Mouse (Mus musculus): ENCODE data around the gene Cby3.
A peak's percentile ranks its signal among the peaks of the same experiment; 100 is the strongest.
"Not testable (repeated sequence)": the region's sequence is repeated elsewhere in the genome, so short reads cannot be mapped to it uniquely, and the experiment has no call there.

Gene Cby3

DNA sequence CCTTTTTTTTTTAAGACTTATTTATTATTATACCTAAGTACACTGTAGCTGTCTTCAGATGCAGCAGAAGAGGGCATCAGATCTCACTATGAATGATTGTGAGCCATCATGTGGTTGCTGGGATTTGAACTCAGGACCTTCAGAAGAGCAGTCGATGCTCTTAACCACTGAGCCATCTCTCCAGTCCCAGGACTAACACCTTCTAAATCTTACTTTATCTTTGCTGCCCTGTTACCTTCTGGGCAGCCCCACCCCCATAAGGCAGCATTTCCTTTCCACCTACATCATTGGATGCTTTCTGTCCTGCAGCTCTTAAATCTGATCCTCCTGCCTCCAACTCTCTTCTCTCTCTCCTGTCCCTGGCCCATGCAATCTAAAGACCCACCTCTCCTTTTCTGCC lies 7.0 kb downstream of the Cby3 start:
- not testable (repeated sequence) for DNase-seq (ENCODE audit: low spot score in 2 of 2)

DNA sequence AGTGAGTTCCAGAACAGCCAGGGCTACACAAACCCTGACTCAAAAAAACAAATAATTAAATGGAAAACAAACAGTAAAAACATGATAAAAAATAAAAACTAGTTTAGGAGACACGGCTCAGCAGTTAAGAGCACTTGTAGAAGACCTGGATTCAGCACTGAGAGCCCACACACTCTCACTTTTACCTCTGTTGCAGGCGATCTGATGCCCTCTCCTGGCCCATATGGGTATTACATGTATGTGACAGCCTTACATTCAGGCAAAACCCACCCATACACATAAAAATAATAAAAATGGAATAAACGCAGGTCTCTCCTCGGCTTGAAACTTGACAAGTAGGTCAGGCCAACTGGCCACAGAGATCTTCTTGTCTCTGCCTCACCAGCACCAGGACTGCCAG lies 10.3 kb downstream of the Cby3 start:
- peak; percentile 67 to 88 for DNase-seq (ENCODE audit: low spot score in 2 of 2)

- DNase-seq (ENCODE audit: low spot score in 2 of 2) = no peak
These were observed 11.1 kb downstream of the Cby3 start for GRCm38 (mm10) chr11:50365322-50365721.

DNA sequence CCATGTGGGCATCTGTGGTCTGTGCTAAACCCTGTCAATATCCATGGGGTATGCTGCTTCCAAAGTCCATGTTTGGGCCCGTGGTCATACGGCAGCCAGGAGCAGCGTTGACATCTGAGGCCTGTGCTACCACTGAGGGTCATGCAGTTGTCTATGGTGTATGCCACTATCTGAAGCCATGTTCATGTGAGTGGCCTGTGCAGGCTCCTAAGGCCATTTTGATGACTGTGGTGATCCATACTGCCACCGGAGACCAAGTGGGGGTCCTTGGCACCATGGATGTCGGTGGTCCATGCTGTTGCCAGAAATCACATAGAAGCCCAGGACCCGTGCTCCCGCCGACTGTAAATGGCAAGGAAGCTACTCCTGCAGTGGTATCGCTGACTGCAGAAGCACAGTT lies 13.3 kb downstream of the Cby3 start:
- DNase-seq (ENCODE audit: low spot score in 2 of 2) = no peak

- no peak for DNase-seq (ENCODE audit: low spot score in 2 of 2)
These were observed 15.2 kb downstream of the Cby3 start for GRCm38 (mm10) chr11:50369360-50369911.

- no peak for DNase-seq (ENCODE audit: low spot score in 2 of 2)
These were observed 16.7 kb downstream of the Cby3 start for GRCm38 (mm10) chr11:50370969-50371368.

DNA sequence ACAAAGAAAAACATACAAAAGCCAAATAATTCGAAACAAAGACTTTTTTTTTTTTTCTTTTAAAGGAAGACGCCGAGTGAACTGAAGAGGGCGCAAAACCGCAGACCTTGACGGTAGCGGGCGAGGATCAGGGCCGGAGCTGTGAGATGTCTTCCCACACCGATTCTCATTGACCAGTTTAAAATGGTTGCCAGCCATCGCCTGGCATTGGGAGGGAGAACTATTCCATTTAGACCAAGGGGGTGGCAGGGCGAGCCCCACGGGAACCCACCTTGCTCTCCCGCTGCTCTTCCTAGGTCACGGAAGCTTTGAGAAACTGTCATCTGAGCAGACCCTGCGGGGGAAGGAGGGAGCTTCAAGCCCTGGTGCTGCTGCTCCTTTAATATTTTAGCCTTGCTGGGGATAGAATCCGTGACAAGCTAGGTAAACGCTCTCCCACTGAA lies 17.2 kb downstream of the Cby3 start:
- peak; percentile 40 to 55 for DNase-seq (ENCODE audit: low spot score in 2 of 2)

DNA sequence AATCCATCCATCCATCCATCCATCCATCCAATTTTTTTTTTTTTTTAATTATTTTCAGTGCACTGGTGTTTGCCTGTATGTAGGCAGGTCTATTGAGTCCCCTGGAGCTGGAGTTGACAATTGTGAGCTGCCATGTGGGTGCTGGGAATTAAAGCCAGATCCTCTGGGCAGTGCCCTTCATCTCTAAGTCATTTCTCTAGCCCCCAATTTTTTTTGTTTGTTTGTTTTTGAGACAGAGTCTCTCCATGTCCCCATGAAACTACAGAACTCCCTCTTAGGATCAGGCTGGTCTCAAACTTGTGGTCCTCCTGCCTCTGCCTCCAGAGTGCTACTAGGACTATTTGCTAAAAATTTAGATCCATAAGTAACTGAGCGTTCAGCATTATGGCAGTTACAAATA lies 17.6 kb downstream of the Cby3 start:
- DNase-seq (ENCODE audit: low spot score in 2 of 2) = no peak

DNA sequence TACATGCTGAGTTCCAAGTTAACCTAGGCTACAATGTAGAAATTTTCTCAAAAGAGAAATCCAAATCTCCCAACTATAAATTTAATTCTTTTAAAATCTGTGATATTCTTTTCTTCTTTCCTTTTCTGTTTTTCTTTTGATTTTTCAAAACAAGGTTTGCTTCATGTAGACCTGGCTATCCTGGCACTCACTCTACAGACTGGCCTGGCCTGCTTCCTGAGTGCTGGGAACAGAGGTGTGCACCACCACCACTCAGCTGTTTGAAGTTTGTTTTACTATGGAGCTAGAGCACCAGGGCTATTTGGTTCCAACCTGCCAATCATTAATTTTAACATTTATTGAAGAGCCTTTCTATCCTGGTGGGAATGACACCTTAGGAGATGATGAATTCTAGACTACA lies 18.8 kb downstream of the Cby3 start:
- no peak for DNase-seq (ENCODE audit: low spot score in 2 of 2)

GRCm38 (mm10) chr11:50373621-50374020 lies 19.4 kb downstream of the Cby3 start:
- no peak for DNase-seq (ENCODE audit: low spot score in 2 of 2)

GRCm38 (mm10) chr11:50374286-50375015 lies 20.2 kb downstream of the Cby3 start:
- no peak for DNase-seq (ENCODE audit: low spot score in 2 of 2)

GRCm38 (mm10) chr11:50375421-50375820 lies 21.2 kb downstream of the Cby3 start:
- no peak for DNase-seq (ENCODE audit: low spot score in 2 of 2)

- no peak for DNase-seq (ENCODE audit: low spot score in 2 of 2)
These were observed 22.0 kb downstream of the Cby3 start for GRCm38 (mm10) chr11:50376156-50376790.

GRCm38 (mm10) chr11:50376911-50377891 lies 22.9 kb downstream of the Cby3 start, which contains the start of gene Hnrnph1:
Gene Hnrnph1 (plus strand): TSS chr11:50376990.
- DNase-seq (ENCODE audit: low spot score in 2 of 2) = peak; percentile 99

DNA sequence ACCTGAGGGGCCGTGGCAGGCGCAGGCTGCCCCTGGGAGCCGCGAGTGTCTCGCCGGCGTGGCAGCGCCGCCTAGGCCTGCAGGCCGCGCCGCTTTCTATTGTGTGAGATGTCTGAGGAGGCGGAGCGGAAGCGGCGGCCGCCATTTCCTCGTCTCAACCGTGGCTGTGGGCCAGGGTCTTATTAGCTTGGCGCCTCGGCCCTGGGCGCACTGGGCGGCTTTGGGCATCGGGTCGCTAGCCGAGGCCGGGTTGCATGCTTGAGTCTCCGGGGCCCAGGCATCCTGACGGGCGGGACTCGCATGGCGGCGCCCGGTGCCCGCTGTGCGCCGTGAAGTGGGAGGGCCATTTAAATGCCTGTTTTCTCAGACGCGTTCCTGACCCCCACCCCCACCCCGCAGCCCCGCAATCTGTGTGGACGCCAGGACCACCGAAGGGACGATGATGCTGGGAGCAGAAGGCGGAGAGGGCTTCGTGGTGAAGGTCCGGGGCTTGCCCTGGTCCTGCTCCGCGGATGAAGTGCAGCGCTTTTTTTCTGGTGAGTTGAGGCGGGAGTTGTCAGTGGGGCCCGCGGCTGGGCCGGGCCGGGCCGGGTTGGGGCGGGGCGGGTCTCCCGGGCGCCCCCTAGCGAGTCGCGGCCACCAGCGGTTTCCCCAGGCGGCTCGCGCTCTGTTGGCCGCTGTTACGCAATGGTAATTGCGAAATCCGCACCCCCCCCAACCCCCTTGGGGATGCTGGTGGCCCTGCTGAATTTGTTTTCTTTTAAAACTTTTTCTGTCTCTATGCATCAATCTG lies 23.8 kb downstream of the Cby3 start:
- DNase-seq (ENCODE audit: low spot score in 2 of 2) = peak; percentile 75 to 78

- no peak for DNase-seq (ENCODE audit: low spot score in 2 of 2)
These were observed 24.9 kb downstream of the Cby3 start for GRCm38 (mm10) chr11:50379023-50379752.

GRCm38 (mm10) chr11:50381311-50381710 lies 27.0 kb downstream of the Cby3 start:
- no peak for DNase-seq (ENCODE audit: low spot score in 2 of 2)

DNA sequence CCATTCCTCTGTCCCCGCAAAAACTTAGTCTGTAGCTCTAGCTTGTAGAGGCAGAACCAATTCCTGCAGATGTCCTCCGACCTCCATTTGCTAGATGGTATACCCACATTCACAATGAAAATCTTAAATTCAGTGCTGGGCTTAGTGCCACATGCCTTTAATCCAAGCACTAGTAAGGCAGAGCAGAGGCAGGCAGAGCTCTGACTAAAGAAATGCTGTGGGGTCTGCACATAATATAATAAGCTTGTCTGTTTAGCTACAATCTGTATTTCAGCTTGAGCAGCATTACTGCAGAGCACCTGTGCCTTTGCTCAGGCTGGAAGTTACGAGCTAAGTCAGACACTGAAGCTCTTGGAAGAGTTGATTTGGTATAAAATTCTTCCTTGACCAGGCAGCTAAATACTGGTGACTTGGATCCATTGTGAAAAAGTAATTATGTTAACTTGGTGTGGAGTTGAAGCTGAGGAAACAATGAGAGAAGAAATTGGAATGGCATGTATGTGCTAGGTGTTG lies 33.0 kb downstream of the Cby3 start:
- DNase-seq (ENCODE audit: low spot score in 2 of 2) = no peak

DNA sequence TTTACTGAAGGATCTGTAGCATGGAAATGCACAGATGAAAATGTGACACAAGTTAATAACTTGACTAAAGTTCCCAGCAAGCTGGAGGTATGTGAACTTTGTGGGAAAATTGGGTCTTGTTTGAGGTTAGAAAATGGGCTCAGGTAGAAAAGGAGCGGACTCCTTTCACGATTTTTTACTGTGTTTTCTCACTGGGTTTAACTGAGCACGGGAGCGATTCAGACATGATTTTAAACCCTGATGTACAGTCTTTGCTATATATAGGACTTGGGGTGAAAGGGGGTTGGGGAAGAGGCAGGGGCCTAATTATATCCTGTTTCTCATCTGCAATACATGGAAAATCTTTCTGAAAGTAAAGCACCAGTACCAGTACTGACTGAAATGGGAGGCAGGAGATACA lies 33.4 kb downstream of the Cby3 start:
- DNase-seq (ENCODE audit: low spot score in 2 of 2) = no peak
